Mouse (Mus musculus) neutrophil, adult 5-6 weeks (primary cell): Measurements from ENCODE around the gene Cln3. TPM values are rescaled to one million over a fixed set of nuclear protein-coding genes. Genes with fewer than 3 reads are reported as not detected.

ENCODE experiments used
- ATAC-seq: fragments of 151-379, 151-347 bp; 2 replicates; pipeline ENCODE4 v1.8.0; 2017; ENCODE audit warnings: mild to moderate bottlenecking, moderate TSS enrichment; ENCODE audit not compliant: insufficient number of reproducible peaks, poor library complexity, low FRiP score, severe bottlenecking; ENCODE audit errors: extremely low read depth
- total RNA-seq: library from RNA; stranded (forward); fragments of 200-1000 nt; gene quantifications from 2 replicates; pipeline ENCODE4 v1.2.3, GENCODE M21; 2017

Gene Cln3
- total RNA-seq, 1 experiment from 2014 or later, result 97.2 TPM

GRCm38 (mm10) chr7:126537820-126538585, 47.6 kb downstream of the Cln3 start:
- ATAC-seq, result no peak

DNA sequence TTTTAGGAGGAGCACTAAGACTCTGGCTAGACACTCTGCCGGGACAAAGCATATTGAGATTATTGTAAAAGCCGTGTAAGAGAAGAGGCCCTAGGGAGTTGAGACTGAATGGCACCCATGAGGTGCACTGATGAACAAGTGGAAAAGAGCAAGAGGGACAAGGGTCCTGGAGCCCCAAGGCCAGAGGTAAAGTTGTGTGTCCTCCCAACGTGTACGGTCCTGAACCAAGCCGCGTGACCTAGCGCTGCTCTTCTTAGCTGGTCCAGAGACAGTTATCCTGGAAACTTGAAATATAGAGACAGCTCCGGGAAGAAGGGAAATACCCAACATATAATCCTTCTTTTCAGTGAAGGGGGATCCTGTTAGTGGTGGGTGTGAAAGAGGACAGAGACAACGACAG, 49.2 kb downstream of the Cln3 start:
- no peak for ATAC-seq

DNA sequence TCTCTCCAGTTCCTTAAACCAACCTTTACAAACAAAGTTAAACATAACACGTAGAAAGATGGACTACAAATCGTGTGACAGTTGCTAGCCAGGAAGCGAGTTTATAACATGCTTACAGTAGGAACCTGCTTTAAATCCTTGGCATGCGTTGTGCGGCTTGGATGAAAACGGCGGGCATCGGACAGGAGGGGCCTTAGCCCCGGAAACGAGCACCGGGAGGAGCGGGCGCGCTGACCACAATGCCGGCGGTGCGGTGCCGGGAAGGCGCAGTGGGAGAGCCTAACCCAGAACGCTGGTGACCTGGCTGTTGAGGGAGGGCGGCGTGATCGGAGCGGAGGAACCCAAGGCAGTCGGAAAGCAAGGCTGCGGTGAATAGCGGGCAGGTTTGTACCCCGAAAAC, 49.9 kb downstream of the Cln3 start:
- no peak for ATAC-seq

GRCm38 (mm10) chr7:126533434-126533833, 52.2 kb downstream of the Cln3 start:
- ATAC-seq, result no peak

DNA sequence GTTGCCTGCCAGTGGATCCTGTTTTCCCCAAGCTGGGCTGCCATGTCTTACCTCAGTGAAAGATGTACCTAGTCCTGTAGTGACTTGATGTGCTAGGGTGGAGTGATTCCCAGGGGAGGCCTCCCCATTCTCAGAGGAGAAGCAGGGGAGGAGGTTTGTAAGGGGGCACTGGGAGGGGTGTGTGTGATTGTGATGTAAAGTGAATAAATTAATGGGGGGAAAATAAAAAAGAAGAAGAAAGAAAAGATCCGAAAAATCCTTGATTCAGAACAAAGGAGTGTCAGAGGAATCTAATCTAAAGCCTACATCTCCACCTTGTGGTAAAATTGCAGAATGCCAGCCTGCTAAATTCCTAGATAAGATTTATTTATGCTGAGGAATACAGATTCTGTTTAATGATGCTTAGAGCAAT, 57.4 kb downstream of the Cln3 start:
- ATAC-seq, result peak; percentile 69; the same call in 1 of the 2 replicates

DNA sequence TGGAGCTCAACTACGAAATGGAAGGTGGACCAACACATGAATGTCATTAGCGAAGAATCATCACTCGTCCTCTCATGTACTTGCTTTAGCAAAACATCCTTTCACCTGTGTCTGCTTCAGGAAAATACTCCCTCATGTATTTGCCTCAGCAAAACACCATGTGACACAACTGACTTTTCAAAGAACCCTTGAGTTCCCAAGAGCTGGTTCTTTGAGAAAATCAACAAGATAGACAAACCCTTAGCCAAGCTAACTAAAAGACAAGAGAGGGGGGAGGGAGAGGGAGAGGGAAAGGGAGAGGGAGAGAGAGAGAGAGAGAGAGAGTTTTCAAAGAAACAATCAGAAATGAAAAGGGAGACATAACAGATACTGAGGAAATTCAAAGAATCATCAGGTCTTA, 62.3 kb downstream of the Cln3 start:
- no peak for ATAC-seq

Other genes starting within 250 kb of the Cln3 start
- 31.4 and 34.8 TPM in 2 replicates for gene Lat, start 216.2 kb downstream of the Cln3 start, total RNA-seq
- 14.8 and 16.5 TPM in 2 replicates for gene Spns1, start 208.4 kb downstream of the Cln3 start, total RNA-seq
- gene Nfatc2ip, start 189.1 kb downstream of the Cln3 start, total RNA-seq, result 13.9 and 14.1 TPM in 2 replicates
- 585 and 589 TPM in 2 replicates for gene Cd19, start 170.9 kb downstream of the Cln3 start, total RNA-seq
- gene Rabep2, start 157.1 kb downstream of the Cln3 start, total RNA-seq, result 117 and 130 TPM in 2 replicates
- 0.37 and 1.6 TPM in 2 replicates for gene Atp2a1, start 122.7 kb downstream of the Cln3 start, total RNA-seq
- gene Sh2b1, start 110.4 kb downstream of the Cln3 start, total RNA-seq, result 30.0 and 34.0 TPM in 2 replicates
- gene Tufm, start 98.5 kb downstream of the Cln3 start, total RNA-seq, result 33.6 and 38.4 TPM in 2 replicates
- gene Atxn2l, start 82.4 kb downstream of the Cln3 start, total RNA-seq, result 76.4 and 87.3 TPM in 2 replicates
- 93.6 and 99.5 TPM in 2 replicates for gene Eif3c, start 19.4 kb downstream of the Cln3 start, total RNA-seq
- gene Apobr, start 875 bp downstream of the Cln3 start, total RNA-seq, result 90.5 and 117 TPM in 2 replicates
- 0.86 and 1.4 TPM in 2 replicates for gene Il27, start 9.1 kb upstream of the Cln3 start, total RNA-seq
- gene Nupr1, start 45.0 kb upstream of the Cln3 start, total RNA-seq, result 6.9 and 9.5 TPM in 2 replicates
- 43.8 and 56.5 TPM in 2 replicates for gene Sgf29, start 63.5 kb upstream of the Cln3 start, total RNA-seq
- gene Sult1a1, start 90.6 kb upstream of the Cln3 start, total RNA-seq, result 0.93 and 1.1 TPM in 2 replicates
- 27.4 and 28.0 TPM in 2 replicates for gene Bola2, start 109.6 kb upstream of the Cln3 start, total RNA-seq
- 3.3 and 4.2 TPM in 2 replicates for gene Slx1b, start 110.0 kb upstream of the Cln3 start, total RNA-seq
- 1,403 and 1,487 TPM in 2 replicates for gene Coro1a, start 122.0 kb upstream of the Cln3 start, total RNA-seq
- 48.8 and 51.2 TPM in 2 replicates for gene Mapk3, start 173.8 kb upstream of the Cln3 start, total RNA-seq
- gene Gdpd3, start 180.5 kb upstream of the Cln3 start, total RNA-seq, result 25.8 and 26.5 TPM in 2 replicates
- gene Ypel3, start 191.1 kb upstream of the Cln3 start, total RNA-seq, result 367 and 379 TPM in 2 replicates
- gene Tbx6, start 195.7 kb upstream of the Cln3 start, total RNA-seq, result 14.4 and 19.8 TPM in 2 replicates
- 210 and 221 TPM in 2 replicates for gene Ppp4c, start 206.7 kb upstream of the Cln3 start, total RNA-seq
- gene Fam57b, start 211.9 kb upstream of the Cln3 start, total RNA-seq, result not detected in 2 replicates
- gene 4930451I11Rik, start 245.8 kb upstream of the Cln3 start, total RNA-seq, result not detected in 2 replicates